Mouse (Mus musculus): ENCODE measurements around the gene Sat2.

- no peak for TF ChIP-seq CTCF (IDR thresholded peaks at IDR 0.05; ENCODE audit: low read depth)
- no peak for TF ChIP-seq EP300 (IDR thresholded peaks at IDR 0.05; ENCODE audit: low read depth)
Observed at GRCm38 (mm10) chr11:69610899-69611298, 10.9 kb upstream of the Sat2 start.

Measured in liver, postnatal 0 days (tissue).